Mouse (Mus musculus): ENCODE measurements around the gene Atp9a. TPM values are rescaled to one million over a fixed set of nuclear protein-coding genes. Genes with fewer than 3 reads are reported as not detected.

The Atp9a gene
- polyA plus RNA-seq, 1 experiment, result 18.6 TPM

DNA sequence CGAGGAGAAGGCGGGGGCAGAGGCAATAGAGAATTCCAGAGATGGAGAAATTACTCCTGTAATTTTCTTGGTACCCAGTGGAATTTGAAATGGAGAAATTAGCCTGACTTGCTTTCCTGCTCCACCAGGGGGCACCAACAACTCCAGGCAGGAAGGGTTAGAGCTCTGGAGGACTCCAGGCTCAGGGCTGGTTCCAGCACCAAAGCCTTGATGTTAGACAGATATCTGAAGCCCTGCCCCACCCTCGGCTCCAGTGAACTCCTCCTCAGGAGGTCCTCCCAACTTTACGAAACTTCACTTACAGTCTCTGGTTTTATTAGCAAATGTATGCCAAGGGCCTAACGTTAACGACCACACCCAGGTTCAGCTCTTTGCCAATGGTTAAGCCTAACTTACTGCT lies 50.4 kb downstream of the Atp9a start:
- peak; percentile 48; the same call in 1 of the 2 replicates for TF ChIP-seq CTCF (IDR thresholded peaks at IDR 0.05; ENCODE audit: borderline replicate concordance, insufficient read depth, low read length)
- no peak for TF ChIP-seq POLR2A (IDR thresholded peaks at IDR 0.05; ENCODE audit: low read depth, low read length)

DNA sequence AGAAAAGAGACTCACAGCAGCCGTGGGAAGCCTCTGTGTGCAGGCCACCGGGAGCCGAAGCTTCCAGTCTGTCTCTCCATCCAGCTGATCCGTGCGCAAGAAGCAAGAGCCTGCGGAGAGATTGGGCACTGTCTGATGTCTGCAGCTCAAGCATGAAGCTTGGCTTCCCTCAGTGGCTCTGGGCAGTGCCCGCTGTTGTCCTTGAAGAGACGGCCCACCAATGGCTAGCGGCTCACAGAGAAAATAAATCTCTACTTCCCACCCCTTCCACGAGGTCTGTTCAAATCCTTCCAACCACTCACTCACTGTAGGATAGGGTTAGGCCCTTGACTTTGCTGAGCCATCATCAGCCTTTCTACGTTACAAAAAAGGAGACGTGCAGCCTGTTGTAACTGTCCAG lies 54.9 kb downstream of the Atp9a start:
- TF ChIP-seq CTCF (IDR thresholded peaks at IDR 0.05; ENCODE audit: borderline replicate concordance, insufficient read depth, low read length) (no peak), POLR2A (IDR thresholded peaks at IDR 0.05; ENCODE audit: low read depth, low read length) (no peak)
- Histone ChIP-seq H3K4me3 (ENCODE audit: insufficient read depth, low read length) (no peak overlapping the region), H3K4me1 (ENCODE audit: control insufficient read depth, insufficient read depth, low read length) (no peaks in the 10 kb centered on the region), H3K27ac (ENCODE audit: insufficient read depth, low read length) (no peak overlapping the region)

More for the DNA sequence above, 50.4 kb downstream of the Atp9a start:
- Histone ChIP-seq H3K4me3 (ENCODE audit: insufficient read depth, low read length) (no peak overlapping the region), H3K27ac (ENCODE audit: insufficient read depth, low read length) (no peak overlapping the region), H3K4me1 (ENCODE audit: control insufficient read depth, insufficient read depth, low read length) (no peaks in the 10 kb centered on the region)

DNA sequence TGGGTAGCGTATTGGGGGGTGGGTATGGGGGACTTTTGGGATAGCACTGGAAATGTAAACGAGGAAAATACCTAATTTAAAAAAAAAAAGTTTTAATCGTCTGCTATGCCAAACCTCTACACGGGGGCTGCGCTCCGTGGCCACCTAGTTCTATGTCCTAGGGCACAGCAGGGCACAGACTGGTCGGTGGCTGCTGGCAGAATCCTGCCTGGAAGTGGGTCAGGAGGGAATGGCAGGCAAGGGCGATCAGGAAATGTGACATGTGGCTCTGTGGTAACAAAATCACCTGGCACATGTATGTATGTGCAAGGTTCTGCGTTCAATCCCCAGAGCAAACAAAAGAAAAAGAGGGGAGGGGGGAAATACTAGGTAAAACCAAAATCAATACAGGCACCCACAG lies 56.3 kb downstream of the Atp9a start:
- TF ChIP-seq POLR2A (IDR thresholded peaks at IDR 0.05; ENCODE audit: low read depth, low read length) (no peak), CTCF (IDR thresholded peaks at IDR 0.05; ENCODE audit: borderline replicate concordance, insufficient read depth, low read length) (no peak)
- Histone ChIP-seq H3K4me3 (ENCODE audit: insufficient read depth, low read length) (no peak overlapping the region), H3K4me1 (ENCODE audit: control insufficient read depth, insufficient read depth, low read length) (no peaks in the 10 kb centered on the region), H3K27ac (ENCODE audit: insufficient read depth, low read length) (no peak overlapping the region)

DNA sequence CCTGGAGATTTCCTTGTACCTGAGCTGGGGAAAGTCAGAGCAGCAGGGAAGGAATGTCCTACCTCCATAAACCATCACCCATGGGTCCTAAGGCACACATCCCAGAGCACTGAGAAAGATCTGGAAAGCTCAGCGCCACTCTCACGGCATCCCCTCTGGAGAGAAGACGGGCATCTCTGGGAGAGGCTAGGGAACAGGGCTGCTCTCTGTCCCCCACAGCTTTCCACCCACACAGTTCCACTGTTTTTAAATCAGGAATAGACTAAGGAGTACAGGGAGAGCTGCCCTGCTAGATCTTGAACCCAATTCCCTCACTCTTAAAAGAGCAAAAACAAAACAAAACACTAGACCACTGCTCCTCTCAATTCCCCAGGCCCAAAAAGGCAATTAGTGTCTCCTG lies 57.5 kb downstream of the Atp9a start:
- TF ChIP-seq CTCF (IDR thresholded peaks at IDR 0.05; ENCODE audit: borderline replicate concordance, insufficient read depth, low read length) (no peak), POLR2A (IDR thresholded peaks at IDR 0.05; ENCODE audit: low read depth, low read length) (no peak)
- no peak overlapping the region for H3K27ac ChIP-seq (ENCODE audit: insufficient read depth, low read length)
- H3K4me3 ChIP-seq (ENCODE audit: insufficient read depth, low read length), result no peak overlapping the region
- no peaks in the 10 kb centered on the region for H3K4me1 ChIP-seq (ENCODE audit: control insufficient read depth, insufficient read depth, low read length)

DNA sequence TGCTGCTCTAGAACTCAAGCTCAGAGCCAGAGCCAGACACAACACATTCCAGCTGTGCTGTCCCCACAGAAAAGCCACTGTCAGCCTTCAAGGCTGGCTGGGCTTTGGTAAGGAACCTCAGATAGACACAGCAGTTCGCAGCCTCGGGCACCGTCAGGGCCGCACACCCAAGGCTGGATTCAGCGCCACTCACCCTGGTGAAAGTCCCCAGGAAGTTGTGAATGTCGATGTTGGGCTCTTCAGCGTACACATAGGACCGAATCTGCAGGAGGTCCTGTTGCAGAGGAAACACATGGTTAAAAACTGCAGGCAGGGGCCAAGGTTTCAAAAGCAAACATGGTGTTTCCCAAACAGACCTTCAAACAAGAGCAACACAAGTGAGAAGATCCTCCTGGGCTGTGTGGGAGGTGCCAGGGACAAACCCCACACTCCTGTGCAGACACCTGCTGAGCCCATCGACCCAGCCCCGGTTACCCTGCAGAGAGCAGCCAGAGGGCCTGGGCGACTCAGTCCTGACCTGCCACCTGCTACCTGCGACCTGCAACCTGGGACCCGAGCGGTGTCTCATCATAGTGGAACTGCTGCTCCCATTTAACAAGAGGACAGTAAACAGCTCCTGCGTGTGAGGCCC lies 58.6 kb downstream of the Atp9a start:
- Histone ChIP-seq H3K4me3 (ENCODE audit: insufficient read depth, low read length) (no peak overlapping the region), H3K27ac (ENCODE audit: insufficient read depth, low read length) (no peak overlapping the region), H3K4me1 (ENCODE audit: control insufficient read depth, insufficient read depth, low read length) (no peaks in the 10 kb centered on the region)
- TF ChIP-seq POLR2A (IDR thresholded peaks at IDR 0.05; ENCODE audit: low read depth, low read length) (no peak), CTCF (IDR thresholded peaks at IDR 0.05; ENCODE audit: borderline replicate concordance, insufficient read depth, low read length) (no peak)

DNA sequence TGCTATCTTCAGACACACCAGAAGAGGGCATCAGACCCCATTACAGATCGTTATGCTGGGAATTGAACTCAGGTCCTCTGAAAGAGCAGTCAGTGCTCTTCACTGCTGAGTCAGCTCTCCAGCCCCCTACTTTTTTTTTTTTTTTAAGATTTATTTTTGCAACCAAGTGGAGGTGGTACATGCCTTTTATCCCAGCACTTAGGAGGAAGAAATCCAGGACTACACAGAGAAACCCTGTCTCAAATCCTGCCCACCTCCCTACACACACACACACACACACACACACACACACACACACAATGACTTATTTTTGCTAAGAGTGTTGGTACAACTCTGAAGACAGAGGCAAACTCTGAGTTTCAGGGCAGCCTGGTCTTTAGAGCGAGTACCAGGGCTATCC lies 59.5 kb downstream of the Atp9a start:
- Histone ChIP-seq H3K4me3 (ENCODE audit: insufficient read depth, low read length) (no peak overlapping the region), H3K4me1 (ENCODE audit: control insufficient read depth, insufficient read depth, low read length) (no peaks in the 10 kb centered on the region)
- TF ChIP-seq CTCF (IDR thresholded peaks at IDR 0.05; ENCODE audit: borderline replicate concordance, insufficient read depth, low read length) (no peak), POLR2A (IDR thresholded peaks at IDR 0.05; ENCODE audit: low read depth, low read length) (no peak)

DNA sequence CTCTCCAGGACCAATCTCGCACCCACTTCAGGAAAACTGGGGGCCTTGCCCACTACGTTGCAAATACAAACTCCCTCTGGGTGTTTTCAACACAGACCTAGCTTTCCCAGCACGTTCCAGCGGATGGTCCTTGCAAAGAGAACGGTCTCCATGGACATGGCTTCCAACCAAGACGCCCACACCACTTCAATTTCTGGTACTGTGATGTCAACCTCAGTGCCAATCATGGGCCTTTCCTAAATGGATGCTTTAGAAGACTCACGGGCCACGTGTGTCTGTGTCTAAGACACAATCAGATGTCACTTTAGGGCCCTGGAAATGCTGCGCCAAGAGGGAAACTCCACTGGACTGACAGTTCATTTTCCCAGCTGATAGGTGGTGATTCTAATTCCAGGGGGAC lies 60.7 kb downstream of the Atp9a start:
- no peak for TF ChIP-seq POLR2A (IDR thresholded peaks at IDR 0.05; ENCODE audit: low read depth, low read length)
- no peak for TF ChIP-seq CTCF (IDR thresholded peaks at IDR 0.05; ENCODE audit: borderline replicate concordance, insufficient read depth, low read length)
- no peaks in the 10 kb centered on the region for H3K4me1 ChIP-seq (ENCODE audit: control insufficient read depth, insufficient read depth, low read length)
- H3K27ac ChIP-seq (ENCODE audit: insufficient read depth, low read length), result no peak overlapping the region
- H3K4me3 ChIP-seq (ENCODE audit: insufficient read depth, low read length), result no peak overlapping the region

More for the DNA sequence above, 59.5 kb downstream of the Atp9a start:
- H3K27ac ChIP-seq (ENCODE audit: insufficient read depth, low read length), result no peak overlapping the region

DNA sequence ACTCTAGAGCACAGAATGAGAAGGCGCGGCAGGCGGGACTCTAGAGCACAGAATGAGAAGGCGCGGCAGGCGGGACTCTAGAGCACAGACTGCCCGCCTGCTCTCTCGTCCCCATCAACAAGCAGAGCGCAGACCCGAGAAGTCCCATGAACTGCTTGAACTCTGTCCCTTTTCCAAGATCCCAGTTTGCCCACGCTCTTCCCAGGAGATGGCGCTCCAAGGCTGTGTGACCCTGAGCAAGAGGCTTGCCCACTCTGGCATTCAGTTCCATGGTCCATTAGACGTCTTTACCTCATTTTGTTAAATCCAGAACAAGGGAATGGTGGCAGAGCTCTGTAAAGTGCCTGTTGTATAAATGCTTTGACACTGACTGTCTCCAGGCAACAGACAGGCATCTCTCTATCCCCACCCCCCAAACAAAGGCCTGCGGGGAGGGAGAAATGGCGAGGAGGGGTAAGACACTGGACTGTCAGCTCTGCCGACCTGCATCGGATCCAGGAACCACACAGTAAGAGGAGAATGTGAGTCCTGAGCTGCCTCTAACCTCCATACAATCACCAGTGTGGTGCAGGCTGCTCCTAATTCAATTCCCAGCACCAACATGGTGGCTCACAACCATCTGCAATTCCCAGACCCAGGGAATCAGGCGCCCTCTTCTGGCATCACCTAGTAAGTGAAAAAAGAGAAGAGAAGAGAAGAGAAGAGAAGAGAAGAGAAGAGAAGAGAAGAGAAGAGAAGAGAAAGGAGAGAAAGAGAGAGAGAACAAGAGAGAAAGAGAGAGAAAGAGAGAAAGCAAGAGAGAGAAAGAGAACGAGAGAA lies 62.6 kb downstream of the Atp9a start:
- Histone ChIP-seq H3K4me1 (ENCODE audit: control insufficient read depth, insufficient read depth, low read length) (no peaks in the 10 kb centered on the region), H3K4me3 (ENCODE audit: insufficient read depth, low read length) (no peak overlapping the region), H3K27ac (ENCODE audit: insufficient read depth, low read length) (no peak overlapping the region)
- TF ChIP-seq POLR2A (IDR thresholded peaks at IDR 0.05; ENCODE audit: low read depth, low read length) (no peak), CTCF (IDR thresholded peaks at IDR 0.05; ENCODE audit: borderline replicate concordance, insufficient read depth, low read length) (no peak)

DNA sequence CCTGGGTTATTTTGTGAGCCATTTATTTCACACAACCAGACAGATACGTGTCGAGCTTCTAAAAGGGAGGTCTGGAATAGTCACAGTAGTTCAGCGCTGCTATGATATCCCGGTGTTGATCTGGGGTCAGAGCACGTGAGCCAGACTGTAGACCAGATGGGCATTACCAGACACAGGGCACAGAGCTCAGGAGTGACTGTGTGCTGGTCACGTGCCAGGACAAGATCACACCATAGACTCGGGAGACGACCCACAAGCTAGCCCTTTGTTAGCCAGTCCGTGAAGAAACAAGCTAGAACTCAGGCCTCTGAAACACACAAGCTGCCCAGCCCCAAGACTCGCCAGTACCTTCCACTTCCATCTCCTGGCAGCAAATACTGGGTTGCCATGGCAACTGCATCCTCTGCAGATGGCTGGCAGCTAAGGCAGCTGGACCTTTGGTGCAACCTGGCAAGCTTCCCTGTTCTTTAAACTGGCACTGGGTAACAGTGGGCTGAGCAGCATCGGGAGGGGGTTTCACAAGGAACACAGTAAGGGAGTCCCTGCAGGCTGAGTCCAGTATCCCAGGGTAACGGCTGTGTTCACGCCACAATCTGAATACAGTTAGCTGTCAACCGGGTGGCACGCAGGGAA lies 63.4 kb downstream of the Atp9a start:
- Histone ChIP-seq H3K27ac (ENCODE audit: insufficient read depth, low read length) (no peak overlapping the region), H3K4me3 (ENCODE audit: insufficient read depth, low read length) (no peak overlapping the region), H3K4me1 (ENCODE audit: control insufficient read depth, insufficient read depth, low read length) (no peaks in the 10 kb centered on the region)
- TF ChIP-seq CTCF (IDR thresholded peaks at IDR 0.05; ENCODE audit: borderline replicate concordance, insufficient read depth, low read length) (no peak), POLR2A (IDR thresholded peaks at IDR 0.05; ENCODE audit: low read depth, low read length) (no peak)

DNA sequence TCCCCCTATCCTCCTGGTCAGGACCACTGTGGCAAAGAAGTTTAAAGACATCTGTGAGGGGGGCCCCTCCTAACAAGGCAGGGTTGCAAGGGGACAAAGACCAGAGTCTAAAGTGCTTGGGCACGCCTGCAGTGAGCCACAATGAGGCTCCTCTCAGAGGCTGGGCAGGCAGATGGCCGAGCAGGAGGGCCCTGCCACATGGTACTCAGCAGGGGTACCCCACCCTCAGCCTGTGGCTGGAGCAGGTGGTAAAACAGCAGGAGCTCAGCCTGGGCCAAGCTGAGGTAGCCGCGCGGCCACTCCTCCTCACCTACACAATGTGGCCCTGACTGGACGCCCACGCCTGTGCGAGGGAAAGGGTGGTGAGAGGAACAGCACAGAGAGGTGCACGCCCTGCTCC lies 64.6 kb downstream of the Atp9a start:
- no peak for TF ChIP-seq POLR2A (IDR thresholded peaks at IDR 0.05; ENCODE audit: low read depth, low read length)
- no peak for TF ChIP-seq CTCF (IDR thresholded peaks at IDR 0.05; ENCODE audit: borderline replicate concordance, insufficient read depth, low read length)
- no peak overlapping the region for H3K27ac ChIP-seq (ENCODE audit: insufficient read depth, low read length)
- H3K4me1 ChIP-seq (ENCODE audit: control insufficient read depth, insufficient read depth, low read length), result no peaks in the 10 kb centered on the region
- H3K4me3 ChIP-seq (ENCODE audit: insufficient read depth, low read length), result no peak overlapping the region
